Mouse (Mus musculus) thymus, postnatal 10 days (tissue): Measurements from ENCODE around the gene Bcl6.
A peak's percentile ranks its signal among the peaks of the same experiment; 100 is the strongest.

Experiments
- DNase-seq, 2 experiments: peaks; one replicate each; pipeline ENCODE4 v3.0.0; 2021; ENCODE audit warnings: low spot score in 2 of 2

The Bcl6 gene

GRCm38 (mm10) chr16:23973635-23974367, 14.9 kb downstream of the Bcl6 start:
- DNase-seq = no peak

- DNase-seq = no peak
Observed at GRCm38 (mm10) chr16:23972901-23973300, 15.8 kb downstream of the Bcl6 start.

DNA sequence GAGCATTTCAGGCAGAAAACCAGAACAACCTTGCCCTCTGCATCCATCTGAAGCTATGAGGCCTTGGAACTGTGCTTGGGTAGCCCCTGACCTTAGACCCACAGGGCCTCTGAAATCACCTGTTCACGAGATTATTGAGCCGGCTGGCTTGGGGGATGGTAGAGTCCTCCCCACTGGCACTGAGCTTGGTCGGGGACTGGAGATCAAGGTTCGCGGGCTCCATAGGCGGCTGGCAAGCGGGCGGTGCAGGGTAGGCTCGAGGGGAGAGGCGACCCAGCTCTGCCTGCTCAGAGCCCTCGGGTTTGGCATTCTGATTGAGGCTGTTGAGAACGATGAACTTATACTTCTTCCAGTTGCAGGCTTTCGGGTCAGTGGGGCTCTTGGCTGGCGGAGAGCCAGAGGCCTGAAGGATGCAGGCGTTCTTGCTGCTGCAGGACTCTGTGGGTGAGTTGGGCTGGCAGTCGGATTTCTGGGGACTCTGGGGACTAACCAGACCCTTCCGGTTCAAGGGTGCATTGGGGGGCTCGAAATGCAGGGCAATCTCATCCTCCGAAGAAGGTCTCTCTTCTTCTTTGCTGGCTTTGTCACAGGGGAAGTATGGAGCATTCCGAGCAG, 16.4 kb downstream of the Bcl6 start:
- no peak for DNase-seq

- DNase-seq = no peak
Observed at GRCm38 (mm10) chr16:23969919-23970318, 18.7 kb downstream of the Bcl6 start.

GRCm38 (mm10) chr16:23968888-23969287, 19.8 kb downstream of the Bcl6 start:
- no peak for DNase-seq

GRCm38 (mm10) chr16:23967301-23967700, 21.4 kb downstream of the Bcl6 start:
- DNase-seq = no peak

GRCm38 (mm10) chr16:23966066-23966465, 22.6 kb downstream of the Bcl6 start:
- no peak for DNase-seq

GRCm38 (mm10) chr16:23964706-23965367, 23.8 kb downstream of the Bcl6 start:
- no peak for DNase-seq

- DNase-seq = peak in 1 of 2 experiments; percentile 2
Observed at GRCm38 (mm10) chr16:23963896-23964668, 24.6 kb downstream of the Bcl6 start.

DNA sequence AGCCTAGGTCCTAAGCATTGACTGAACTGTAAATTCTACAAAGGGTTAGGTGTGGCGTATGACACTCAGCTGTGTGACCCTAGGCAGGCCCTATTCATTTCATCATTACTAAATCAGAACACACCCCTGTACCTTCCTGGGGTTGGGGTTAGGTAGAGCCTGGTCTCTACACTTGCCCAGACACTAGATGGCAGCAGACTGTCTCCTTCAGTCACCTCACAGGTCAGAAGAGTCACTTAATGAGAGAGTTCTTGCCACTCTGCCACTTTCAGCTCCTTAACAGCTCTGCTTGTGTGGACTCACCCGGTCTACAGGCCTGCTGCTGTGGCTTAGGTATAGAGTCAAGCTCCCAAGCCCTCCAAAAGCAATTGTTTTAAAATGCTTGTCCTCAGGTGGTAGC, 26.3 kb downstream of the Bcl6 start:
- DNase-seq = peak in 1 of 2 experiments; percentile 59

DNA sequence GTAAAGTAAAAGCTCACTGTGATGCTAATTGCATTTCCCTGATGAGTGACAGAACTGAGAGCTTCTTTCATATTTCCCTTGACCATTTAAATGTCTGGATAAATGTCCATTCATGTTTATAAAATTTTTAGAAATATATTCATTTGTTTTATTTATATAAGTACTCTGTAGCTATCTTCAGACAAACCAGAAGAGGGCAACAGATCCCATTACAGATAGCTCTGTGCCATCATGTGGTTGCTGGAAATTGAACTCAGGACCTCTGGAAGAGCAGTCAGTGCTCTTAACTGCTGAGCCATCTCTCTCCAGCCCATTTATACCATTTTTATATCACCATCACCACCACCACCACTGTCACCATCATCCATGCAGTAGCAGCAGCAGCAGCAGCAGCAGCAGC, 29.7 kb downstream of the Bcl6 start:
- no peak for DNase-seq

DNA sequence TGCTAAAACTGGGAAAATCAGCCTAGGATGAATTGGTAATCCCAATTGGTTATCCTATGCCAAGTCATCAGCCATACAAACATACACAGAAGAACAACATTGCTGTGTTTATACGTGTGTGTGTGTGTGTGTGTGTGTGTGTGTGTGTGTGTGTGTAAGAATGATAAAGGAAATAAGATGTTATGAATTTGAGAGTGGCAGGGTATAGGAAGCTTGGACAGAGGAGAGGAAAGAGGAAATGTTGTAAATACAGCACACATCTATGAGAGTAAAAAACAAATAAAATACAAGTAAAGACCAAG, 34.7 kb downstream of the Bcl6 start:
- no peak for DNase-seq

GRCm38 (mm10) chr16:23953189-23953958, 35.3 kb downstream of the Bcl6 start:
- DNase-seq = peak in 1 of 2 experiments; percentile 57

- peak in 1 of 2 experiments; percentile 1 for DNase-seq
Observed at GRCm38 (mm10) chr16:23952101-23952727, 36.4 kb downstream of the Bcl6 start.

DNA sequence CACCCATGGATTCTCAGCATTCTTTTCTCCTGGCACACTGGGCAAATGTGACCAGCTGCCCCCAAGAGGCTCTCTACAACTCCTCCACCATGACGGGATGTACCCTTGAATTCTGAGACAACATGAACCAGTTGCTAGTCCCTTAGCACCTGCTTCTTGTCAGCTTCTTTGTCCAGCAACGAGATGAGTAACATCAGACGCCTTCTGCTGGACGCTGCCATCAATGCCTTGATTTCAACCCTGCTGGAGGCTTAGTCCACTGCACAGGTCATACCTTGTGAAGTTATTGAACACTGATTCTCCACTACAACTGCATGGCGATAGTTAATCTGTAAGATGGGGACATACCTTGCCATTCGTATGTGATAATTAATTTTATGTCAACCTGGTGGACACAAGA, 41.0 kb downstream of the Bcl6 start:
- DNase-seq = peak in 1 of 2 experiments; percentile 23

DNA sequence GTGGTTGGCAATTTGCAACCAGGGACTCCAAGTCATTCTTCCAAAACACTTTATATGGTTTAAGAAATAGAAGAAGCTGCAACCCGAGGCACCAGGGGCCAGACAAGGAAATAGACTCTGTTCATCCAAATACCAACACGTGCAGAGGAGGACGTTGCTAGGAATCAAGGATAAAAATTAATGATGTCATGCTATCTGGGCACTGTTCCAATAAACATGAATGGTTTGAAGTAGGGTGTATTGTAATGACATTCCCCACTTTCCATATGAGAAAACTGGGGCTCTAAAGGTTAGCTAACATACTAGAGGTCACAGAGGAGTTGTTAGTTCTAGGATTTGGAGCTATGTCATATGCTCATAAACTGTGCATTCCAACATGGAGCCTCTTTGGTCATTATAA, 43.9 kb downstream of the Bcl6 start:
- DNase-seq = no peak

DNA sequence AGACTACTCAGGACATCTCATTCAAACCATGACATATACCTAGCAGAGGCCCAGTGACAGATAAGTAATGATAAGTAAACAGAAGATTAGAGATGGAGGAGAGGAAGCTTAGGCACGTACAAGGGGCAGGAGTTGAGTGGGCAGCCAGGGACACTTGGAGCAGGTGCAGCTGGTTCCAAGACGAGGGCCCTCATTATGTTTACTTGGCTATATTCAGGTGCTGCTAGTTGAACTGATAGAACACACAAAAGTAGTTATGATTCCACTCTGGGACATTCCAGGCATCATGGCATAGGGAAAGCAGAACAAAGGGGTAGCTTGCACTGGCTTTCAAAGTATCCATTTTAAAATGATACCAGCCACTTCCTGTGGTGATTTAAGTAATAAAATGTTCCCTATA, 54.3 kb downstream of the Bcl6 start:
- DNase-seq = no peak

DNA sequence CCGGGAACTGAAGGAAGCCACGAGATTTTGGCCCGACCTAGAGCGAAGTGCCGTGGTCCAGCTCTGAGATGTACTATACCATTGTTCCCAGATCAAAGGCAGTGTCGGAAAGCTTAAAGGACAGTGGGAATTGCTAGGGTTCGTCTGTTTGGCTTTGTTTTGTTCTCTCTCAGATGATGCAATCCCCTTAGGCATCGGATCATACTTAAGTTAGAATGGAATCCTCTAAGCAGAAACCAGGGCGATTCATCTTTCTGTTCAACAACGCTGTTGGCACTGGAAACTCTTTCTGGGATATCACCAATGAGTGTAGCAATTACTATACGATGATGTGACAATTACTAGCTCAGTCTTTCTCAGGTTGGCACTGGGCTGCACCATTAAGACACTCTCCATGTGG, 56.4 kb downstream of the Bcl6 start, which contains the start of gene Rtp2:
Gene Rtp2 (minus strand): TSS at position 101 of the 400 bp plus-strand sequence.
- DNase-seq = no peak

GRCm38 (mm10) chr16:23931275-23931674, 57.4 kb downstream of the Bcl6 start:
- DNase-seq = no peak

GRCm38 (mm10) chr16:23930426-23931073, 58.1 kb downstream of the Bcl6 start:
- DNase-seq = no peak
